Mouse (Mus musculus) stomach, postnatal 0 days (tissue): ENCODE results near the gene Olfr1336.

Source experiments
- CTCF ChIP-seq: IDR thresholded peaks from 2 replicates; pipeline ENCODE4 v1.5.1; 2016; ENCODE audit warnings: antibody characterized with exemption, low read depth, mild to moderate bottlenecking, moderate library complexity
- EP300 ChIP-seq: optimal IDR thresholded peaks from 2 replicates; pipeline ENCODE3; 2016; ENCODE audit warnings: antibody characterized with exemption

DNA sequence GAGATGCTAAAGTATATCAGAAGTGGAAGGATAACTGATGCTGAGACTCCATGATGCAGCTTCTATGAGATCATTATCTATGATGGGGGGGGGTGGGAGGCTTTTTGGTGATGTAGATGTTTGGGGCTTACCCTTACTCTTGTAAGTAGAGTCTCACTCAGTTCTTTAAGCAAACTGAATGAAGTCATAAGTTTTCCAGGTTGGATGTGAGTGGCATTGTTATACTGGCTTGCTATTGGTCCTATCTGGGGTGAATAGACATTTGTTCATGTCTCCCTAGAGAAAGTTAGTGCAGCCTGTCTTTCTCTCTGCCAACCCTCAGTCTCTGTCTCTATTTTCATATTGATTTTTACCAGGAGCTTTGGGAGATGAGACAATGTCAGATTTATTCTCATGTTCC lies at the start of gene Olfr1336:
- TF ChIP-seq CTCF: no peak
- no peak for TF ChIP-seq EP300
